Mouse (Mus musculus): ENCODE measurements around the gene Slc25a12. TPM values are rescaled to one million over a fixed set of nuclear protein-coding genes. Genes with fewer than 3 reads are reported as not detected.

The Slc25a12 gene
- total RNA-seq, 2 experiments from 2014 or later = 264 to 279 TPM

DNA sequence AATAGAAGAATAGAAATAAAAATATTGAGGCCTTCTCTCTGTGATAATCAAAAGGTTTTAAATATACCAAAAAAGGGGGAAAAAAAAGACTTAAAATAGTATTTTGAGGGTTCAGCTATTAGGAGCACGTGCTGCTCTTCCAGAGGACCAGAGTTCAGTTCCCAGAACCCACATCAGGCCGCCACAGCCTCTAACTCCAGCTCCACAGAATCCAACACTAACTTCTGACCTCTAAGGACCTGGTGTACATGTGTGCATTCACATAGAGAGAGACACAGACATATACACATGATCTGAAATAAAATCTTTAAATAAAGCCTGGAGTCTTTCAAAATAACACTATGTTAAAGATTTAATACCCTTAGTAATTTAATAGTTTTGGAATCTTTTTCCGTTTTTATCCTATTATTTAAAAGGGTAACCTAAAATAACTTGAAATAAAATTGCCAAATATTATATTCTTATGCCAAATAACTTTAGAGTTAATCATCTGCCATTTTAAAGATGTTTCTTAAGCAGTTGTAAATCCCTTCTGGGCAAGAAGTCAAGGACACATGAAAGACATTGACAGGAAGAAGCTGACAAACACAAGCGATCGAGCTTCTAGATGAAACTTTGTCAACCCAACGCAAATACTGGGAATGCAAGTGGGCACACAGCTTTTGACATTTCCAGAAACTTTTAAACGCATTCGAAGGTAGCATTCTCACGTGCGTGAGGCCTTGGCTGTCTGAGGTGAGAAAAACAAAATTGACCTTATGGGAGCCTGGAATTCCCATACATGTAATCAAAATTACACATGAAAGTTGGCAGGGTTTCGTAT is 16.4 kb downstream of the Slc25a12 start:
- no peak for DNase-seq (ENCODE audit: low spot score)
- intact Hi-C loops (cut with DNase I) = no loop called here

DNA sequence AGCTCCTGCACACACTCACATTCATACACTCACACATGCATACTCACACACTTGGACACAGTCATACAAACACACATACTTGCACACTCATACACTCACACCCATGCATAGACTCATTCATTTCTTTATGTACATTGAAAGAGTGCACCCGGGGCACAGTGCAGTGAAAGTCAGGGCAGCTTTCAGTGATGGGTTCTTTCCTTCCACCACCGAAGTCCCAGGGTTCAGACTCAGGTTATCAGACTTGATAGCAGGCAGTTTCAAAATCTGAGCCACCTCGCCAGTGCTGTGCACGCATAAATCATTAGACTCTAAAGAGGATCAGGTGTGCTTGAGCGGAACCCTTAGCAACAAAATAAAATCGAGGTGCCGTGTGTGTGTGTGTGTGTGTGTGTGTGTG is 17.4 kb downstream of the Slc25a12 start:
- DNase-seq (ENCODE audit: low spot score) = no peak
- intact Hi-C loops (cut with DNase I) = no loop called here

DNA sequence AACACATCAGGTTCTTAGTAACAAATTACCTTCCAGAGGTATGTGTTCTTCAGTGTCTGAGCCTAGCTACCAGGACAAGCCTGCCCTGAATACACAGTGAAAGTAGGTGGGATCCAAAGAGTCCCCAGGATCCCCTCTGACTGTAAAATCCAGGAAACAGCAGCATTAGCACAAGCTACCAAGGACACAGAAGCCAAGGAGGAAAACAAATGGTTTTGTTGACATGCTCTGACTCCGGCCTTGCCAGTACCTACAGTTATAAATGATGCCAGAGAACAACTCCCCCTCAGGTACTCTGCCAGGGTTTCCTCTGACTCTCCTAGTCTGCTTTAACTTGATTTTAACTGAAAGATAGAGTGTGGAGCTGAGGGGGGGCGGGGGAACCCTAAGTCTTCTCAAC is 18.0 kb downstream of the Slc25a12 start:
- DNase-seq (ENCODE audit: low spot score) = no peak
- intact Hi-C loops (cut with DNase I) = no loop called here

DNA sequence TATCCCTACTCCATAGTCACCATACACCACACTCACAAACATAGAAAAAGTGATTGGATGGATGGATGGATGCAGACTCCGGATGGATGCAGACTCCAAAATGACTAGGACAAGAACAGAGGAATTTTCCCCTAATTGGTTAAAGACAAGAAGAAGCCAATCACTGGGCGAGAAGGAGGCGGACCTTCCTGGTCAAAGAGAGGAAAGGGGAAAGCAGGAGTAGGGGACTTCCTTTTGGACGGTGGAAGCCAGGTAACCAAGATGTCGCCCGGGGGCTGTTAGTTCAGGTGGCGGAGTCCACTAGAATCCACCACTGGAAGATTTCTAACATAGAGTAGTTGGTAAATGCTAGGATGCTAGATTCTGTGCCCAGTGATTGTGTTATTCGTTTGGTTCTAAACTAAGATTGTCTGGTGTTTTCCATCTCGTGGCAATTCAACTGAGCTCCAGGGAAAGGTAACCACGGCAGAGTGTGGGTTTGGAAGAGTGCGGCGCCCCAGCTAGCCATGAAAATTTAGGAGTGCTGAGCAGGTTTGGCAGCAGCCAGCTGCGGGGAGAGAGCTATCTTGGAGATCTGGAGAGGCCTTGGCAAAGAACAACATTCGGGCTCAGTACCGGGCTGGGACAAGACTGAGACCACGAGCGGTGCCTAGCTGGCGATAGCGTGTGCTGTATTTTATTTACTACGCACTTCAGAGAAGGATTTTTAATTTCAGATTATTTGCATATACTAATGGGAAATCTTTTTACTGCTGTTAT is 19.6 kb downstream of the Slc25a12 start:
- intact Hi-C loops (cut with DNase I) = no loop called here
- DNase-seq (ENCODE audit: low spot score) = no peak

DNA sequence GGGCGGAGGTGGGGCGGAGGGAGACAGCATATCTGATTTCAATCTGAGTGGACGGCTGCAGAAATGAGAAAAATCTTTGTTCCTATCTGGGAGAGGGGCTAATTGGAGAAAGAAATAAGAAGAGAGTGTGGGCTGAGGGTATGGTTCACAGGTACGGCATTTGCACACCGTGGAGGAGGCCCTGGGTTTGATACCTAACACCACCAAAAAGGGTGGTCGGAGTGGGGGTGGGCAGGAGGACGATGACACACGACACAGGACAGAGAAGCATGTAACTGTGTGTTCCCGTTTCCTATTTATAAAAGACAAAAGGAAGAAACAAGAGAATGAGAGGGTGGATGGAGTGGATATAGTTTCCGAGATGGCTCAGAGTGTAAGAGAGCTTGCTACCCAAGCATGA is 20.4 kb downstream of the Slc25a12 start:
- intact Hi-C loops (cut with DNase I) = no loop called here
- DNase-seq (ENCODE audit: low spot score) = no peak

DNA sequence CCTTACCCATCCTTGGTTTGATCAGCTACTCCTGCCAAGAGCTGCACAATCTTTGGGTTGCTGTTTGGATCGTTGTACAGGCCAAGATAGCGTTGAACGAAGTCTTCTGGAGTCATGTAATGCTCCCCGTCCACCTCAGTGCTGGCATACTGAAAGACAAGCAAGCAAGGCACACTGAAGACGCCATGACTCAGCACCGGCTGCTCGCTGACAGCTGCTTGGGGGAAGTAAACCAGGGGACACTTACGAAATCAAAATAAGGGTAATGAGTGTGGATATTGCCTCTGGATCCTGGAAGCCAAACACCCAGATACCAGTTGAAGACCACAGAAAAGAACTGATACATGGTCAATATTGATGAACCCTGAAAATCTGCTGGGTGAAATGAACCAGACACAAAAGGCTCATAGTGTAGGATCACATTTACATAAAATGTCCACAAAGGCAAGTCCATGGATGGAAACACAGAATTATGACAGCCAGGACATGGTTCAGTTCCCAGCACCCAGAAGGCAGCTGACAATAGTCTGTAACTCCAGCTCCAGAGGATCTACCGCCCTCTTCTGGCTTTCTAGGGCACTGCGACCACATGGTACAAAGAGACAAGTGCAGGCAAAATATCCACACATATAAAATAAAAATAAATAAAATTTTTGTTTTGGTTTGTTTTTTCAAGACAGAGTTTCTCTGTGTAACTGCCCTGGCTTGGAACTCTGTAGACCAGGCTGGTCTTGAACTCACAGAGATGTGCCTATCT is 23.5 kb downstream of the Slc25a12 start:
- no peak for DNase-seq (ENCODE audit: low spot score)
- intact Hi-C loops (cut with DNase I) = no loop called here

DNA sequence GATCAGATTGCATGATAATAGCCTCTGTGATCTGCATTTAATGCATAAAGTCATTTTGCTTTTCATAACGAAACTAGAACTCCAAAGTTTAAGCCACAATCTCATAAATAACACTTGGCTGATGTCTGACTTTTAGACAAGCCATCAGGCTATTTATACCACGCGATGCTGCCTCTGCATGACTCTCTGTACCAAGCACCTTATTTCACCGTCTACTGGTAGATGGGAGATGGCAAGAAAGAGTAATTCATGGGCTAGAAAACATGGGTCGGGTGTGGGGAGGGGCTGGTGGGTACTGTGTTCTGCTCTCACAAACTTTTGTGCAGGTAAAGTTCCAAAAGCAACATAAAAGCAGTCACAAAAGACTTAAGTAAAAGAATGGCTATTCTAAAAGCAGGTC is 27.4 kb downstream of the Slc25a12 start:
- intact Hi-C loops (cut with DNase I) = no loop called here
- no peak for DNase-seq (ENCODE audit: low spot score)

DNA sequence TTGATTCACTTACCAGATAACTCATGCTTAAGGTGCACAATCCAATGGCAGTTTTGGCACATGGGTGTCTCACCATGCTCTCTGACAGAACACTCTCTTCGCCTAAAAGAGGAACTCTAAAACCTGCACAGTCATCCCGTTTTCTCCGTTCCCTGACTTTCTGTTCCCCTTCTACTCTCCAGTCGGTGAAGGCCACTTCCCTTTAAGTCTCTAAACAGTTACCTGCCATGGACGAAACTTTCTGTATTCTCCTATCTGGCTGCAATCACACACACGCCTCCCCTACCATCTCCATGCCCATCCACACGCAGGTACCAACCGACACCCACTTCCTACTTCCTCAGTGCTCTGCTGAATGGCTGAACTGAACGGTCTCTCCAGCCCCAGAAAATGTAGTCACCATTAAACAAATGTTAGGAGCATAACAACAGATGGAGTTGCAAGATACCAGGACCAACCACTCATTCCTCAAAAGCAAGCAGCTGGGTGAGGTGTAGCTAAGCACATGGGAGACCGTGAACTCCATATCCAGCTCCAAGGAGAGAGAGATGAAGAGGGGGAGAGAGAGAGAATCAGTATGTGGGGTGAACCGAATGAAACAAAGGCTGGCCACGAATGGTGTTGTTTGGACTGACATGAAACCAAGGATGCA is 29.3 kb downstream of the Slc25a12 start:
- intact Hi-C loops (cut with DNase I) = no loop called here
- no peak for DNase-seq (ENCODE audit: low spot score)

DNA sequence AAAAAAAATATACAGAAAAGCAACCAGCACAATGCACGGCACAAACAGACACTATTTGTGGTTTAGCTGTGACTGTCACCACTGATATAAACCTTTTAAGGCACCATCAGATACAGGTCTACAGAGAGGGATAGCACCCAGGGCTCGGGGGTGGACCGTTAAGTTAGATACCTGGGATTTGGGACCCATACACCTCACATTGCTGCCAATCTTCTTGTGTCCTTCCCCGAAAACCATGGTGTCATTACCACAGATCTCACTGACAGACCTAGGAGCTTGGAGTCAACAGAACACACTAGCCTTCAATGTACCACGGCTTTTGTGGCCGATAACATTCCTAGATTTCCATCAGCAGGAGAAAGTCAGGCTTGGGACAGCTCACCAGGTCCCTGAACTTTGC is 30.9 kb downstream of the Slc25a12 start:
- intact Hi-C loops (cut with DNase I) = no loop called here
- DNase-seq (ENCODE audit: low spot score) = no peak

DNA sequence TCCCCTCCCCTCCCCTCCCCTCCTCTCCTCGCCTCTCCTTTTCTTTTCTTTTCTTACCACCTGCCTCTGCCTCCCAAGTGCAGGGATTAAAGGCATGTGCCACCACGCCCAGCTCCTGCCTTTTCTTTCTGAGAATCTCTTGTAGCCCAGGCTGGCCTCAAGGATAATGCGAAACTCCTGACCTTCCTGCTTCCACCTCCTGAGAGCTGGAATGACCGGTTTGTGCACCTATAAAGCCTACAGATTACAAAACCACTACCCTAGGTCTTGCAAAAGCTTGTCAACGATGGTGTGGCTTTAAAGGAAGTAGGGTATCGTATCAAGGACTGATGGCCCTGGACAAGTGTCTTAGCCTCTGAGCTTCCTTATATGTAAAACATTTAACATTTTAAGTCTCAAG is 31.3 kb downstream of the Slc25a12 start:
- no peak for DNase-seq (ENCODE audit: low spot score)
- intact Hi-C loops (cut with DNase I) = no loop called here

DNA sequence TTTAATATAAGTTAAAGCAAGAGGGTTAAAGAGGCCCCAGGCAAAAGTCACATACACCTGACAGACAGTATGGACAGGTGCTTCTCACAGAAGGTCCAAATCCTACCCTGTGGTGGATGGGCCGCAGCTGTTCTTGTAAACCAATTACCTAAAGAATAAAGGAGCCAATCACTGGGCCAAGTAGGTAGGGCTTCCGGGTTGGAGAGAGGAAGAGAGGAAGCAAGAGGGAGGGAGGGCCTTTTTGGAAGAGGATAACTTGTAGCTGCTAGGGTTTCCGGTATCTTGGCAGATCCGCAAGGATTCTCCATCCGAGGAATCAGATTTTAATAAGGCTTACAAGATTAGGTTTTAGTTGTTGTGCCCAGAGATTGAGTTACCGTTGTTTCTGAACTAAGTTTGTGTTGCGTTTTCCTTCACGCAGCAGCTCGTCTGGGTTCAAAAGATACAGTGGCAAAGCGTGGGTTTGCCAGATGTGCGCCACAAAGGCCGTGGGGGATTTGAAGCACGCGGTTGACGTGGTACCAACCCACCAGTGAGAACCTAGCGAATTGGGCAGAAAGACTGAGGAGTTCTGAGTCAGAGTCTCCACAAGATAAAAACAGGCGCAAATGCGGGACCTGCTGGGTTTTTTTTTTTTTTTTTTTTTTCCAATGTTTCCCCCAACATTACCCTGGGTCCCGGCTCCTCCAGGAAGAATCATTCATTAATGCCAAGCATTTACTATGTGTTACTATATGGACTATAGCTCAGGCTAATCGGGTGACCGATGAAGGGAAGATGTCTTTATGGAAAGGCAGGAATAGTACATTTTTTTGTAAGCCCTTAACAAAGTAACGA is 33.3 kb downstream of the Slc25a12 start:
- DNase-seq (ENCODE audit: low spot score) = no peak
- intact Hi-C loops (cut with DNase I) = no loop called here

DNA sequence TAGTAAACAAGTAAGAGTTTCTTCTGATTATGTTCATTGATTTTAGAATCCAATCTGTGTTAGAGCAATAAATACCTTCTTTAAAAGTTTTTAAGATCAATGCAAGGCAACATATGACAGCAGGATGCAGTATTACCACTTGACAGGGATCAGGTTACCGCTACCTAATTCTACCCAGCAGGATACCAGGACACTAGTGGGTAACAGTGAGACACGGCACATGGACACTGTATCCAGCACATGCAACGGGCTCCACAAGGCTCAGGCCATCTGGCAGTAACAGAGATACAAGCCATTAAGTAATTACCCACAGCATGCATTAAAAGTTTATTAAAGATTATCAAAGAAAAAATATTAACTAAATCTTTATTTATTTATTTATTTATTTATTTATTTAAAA is 37.8 kb downstream of the Slc25a12 start:
- intact Hi-C loops (cut with DNase I) = no loop called here
- no peak for DNase-seq (ENCODE audit: low spot score)

DNA sequence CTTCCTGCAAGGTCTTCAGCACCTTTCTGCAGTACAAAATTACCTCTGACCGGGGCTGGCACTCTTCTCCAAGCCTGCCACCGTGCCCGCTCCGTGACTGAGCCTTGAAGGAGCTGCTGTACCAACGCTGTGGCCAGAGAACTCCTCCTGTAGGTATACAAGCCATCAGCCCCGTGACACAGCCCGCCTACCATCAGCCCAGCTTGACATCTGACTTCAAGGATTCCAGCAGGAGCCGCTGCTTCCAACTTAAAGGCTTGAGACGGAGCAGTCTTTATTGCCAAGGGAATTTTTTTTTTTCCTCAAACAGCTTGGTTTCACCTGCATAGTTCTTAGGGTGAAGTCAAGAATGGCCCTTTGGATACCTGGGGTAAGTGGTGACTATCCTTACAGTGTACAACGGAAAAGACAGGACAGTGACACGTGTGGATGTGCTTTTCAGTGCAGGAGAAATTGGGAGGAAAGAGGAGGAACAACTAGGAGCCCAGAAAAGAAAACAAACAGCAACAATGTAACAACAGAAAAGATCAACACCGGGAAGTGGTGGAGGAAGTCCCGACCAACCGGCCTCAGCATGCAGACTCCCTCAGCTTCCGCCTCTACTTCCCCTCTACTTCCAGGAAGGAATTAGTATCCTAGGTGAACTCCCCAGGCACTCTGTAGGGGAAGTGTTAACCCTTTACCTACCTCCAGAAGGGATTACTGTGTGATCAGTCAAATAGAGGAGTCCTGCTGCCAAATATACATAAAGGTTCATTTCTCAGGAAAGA is 39.0 kb downstream of the Slc25a12 start:
- no peak for DNase-seq (ENCODE audit: low spot score)
- intact Hi-C loops (cut with DNase I) = no loop called here

DNA sequence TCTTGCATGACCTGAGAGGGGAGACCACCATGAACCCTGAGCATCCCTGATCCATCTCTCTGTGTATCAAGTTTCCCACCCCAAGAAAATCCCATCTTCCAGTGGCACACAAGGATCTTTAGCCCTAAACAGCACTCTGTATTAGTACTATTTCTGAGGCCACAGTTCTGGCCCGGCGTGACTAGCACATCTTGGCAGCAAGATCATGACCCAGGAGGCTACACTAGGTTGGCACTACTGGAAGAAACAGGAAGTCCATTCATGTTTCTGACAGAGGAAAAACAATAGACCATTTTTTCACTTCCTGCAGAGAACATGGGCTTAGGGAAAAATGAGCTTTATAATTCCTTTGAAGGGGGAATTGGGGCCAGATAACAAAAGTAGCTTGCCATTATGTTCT is 39.8 kb downstream of the Slc25a12 start:
- no peak for DNase-seq (ENCODE audit: low spot score)
- intact Hi-C loops (cut with DNase I) = no loop called here

DNA sequence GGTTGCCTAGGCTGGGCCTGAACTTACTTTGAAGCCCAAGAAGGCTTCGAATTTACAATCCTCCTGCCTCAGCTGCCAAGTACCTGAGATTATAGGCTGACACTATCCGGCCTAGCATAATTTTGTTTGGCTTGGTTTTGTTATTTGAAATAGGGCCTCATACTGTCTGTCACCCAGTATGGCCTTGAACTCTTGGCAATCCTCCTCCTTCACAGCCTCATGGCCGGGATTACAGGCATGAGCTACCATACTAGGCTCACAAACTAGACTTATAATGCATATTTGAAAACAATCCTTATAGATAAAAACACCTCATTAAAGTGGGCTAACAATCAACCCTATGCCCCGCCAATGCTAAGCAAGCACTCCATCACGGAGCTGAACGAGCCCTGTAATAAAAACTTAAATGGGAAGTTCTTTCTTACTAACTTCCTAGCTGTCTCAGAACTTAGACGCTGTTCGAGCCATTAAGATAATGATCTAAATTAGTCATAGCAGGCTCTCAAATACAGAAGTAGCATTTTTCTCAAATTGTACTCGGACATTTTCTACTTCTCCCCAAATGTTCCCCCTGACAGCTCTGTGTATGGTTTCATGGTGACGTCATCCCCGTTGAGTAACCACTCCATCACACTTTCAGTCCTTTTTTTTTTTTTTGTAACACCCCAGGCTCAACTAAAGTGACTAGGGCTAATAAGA is 40.6 kb downstream of the Slc25a12 start:
- no peak for DNase-seq (ENCODE audit: low spot score)
- intact Hi-C loops (cut with DNase I) = no loop called here

DNA sequence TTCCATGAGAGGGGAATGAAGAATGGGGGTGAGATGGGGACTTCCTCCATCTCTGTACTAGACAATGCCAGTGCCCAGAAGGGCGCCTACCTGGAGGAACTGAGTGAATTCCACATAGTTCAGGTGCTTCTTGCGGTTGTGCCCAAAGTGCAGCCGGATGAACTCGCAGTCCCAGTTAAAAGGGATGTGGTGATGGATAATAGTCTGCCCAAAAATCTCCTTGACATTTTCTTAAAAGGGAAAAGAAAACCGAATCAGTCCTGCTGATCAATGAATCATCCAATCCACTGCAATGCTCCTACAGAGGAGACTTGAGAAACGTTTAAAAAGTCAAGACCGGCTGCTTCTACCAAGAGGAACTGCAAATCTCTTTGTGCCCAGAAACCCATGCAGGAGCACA is 43.7 kb downstream of the Slc25a12 start:
- no peak for DNase-seq (ENCODE audit: low spot score)
- intact Hi-C loops (cut with DNase I) = no loop called here

DNA sequence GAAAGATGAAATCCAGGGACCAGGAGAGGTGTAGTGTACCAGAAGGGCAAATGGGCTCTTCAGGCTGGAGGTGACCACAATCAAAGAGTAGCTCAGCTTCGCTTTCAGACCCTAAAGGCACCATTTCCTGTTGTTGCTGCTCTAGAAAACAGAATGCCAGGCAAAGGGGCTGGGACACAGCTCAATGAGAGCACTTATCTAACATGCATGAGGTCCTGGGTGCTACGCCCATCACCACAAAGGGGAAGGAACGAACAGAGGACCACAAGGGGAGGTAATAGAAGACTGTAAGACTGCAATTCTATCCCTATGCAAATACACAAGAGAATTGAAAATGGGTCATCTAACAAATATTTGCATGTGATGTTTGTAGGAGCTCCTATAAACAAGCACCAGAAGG is 46.1 kb downstream of the Slc25a12 start:
- intact Hi-C loops (cut with DNase I) = no loop called here
- no peak for DNase-seq (ENCODE audit: low spot score)

DNA sequence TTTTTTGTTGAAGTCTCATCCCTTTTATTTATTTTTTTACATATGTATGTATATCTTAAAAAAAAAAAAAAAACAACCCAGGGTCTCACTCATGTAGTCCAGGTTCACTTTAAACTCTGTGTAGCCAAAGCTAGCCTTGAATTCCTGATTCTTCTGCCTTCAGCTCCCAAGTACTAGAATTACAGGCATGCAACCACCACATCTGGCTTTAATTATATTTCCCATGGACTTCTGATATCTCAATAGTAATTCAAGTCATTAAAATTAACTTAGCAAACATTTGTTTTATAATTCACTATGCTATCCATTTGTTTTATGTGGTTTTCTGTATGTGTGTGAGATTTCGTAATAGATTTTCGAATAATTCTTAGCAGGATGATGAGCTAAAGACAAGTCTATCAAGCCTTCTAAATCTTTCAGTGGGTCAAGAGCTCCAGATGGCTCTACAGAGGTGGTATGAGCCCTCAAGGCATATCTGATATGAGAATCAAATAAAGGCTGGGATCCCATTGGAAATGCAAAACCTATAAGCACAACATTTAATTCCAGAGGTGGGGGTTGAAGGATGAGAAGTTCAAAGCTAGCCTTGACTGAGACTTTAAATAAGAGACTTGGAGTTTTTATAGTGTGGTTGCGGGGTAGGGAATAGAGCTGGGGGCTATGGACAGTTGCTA is 51.3 kb downstream of the Slc25a12 start:
- intact Hi-C loops (cut with DNase I) = no loop called here

More for the DNA sequence above, 51.3 kb downstream of the Slc25a12 start:
- DNase-seq (ENCODE audit: low spot score) = no peak

Data from heart, postnatal 25 days (tissue).